Mouse (Mus musculus) layer of hippocampus, adult 8-10 months (tissue): ENCODE data around the gene Rps12. TPM values are rescaled to one million over a fixed set of nuclear protein-coding genes. Genes with fewer than 3 reads are reported as not detected.
"Not testable (repeated sequence)": the region's sequence is repeated elsewhere in the genome, so short reads cannot be mapped to it uniquely, and the experiment has no call there.

Experiments
- DNase-seq, 2 experiments: peaks; one replicate each; pipeline ENCODE4 v3.0.0; 2022; ENCODE audit warnings: low spot score in 2 of 2
- total RNA-seq, 4 experiments: library from RNA; stranded (reverse); gene quantifications; 2 replicates each; pipeline ENCODE4 v1.2.4; 2022

The Rps12 gene
- 100 to 1,000 TPM; 110 to 313 (median 237) TPM for total RNA-seq

- DNase-seq, result peak; percentile 98 to 100
These were observed at the start of gene Rps12 for GRCm38 (mm10) chr10:23787062-23787821. Rps12 (minus strand) TSS chr10:23787275.

GRCm38 (mm10) chr10:23836003-23836964, 49.2 kb upstream of the Rps12 start:
- DNase-seq, result no peak

- DNase-seq, result no peak
These were observed 39.4 kb upstream of the Rps12 start for GRCm38 (mm10) chr10:23826516-23826915.

- DNase-seq, result no peak
These were observed 29.2 kb upstream of the Rps12 start for GRCm38 (mm10) chr10:23816241-23816640.

GRCm38 (mm10) chr10:23815168-23815567, 28.1 kb upstream of the Rps12 start:
- DNase-seq, result peak; percentile 34 to 80

GRCm38 (mm10) chr10:23812852-23813766, 26.0 kb upstream of the Rps12 start:
- DNase-seq, result no peak

GRCm38 (mm10) chr10:23812438-23812759, 25.3 kb upstream of the Rps12 start:
- DNase-seq, result no peak

GRCm38 (mm10) chr10:23811635-23812437, 24.8 kb upstream of the Rps12 start:
- DNase-seq, result peak in 1 of 2 experiments; percentile 60

GRCm38 (mm10) chr10:23806201-23806600, 19.1 kb upstream of the Rps12 start:
- DNase-seq, result no peak

- no peak for DNase-seq
These were observed 17.6 kb upstream of the Rps12 start for GRCm38 (mm10) chr10:23804665-23805064.

GRCm38 (mm10) chr10:23802911-23803310, 15.8 kb upstream of the Rps12 start:
- no peak for DNase-seq

GRCm38 (mm10) chr10:23799933-23800332, 12.9 kb upstream of the Rps12 start:
- no peak for DNase-seq

GRCm38 (mm10) chr10:23798142-23798541, 11.1 kb upstream of the Rps12 start:
- DNase-seq, result no peak

- no peak for DNase-seq
These were observed 10.5 kb upstream of the Rps12 start for GRCm38 (mm10) chr10:23797606-23798005.

GRCm38 (mm10) chr10:23796551-23797503, 9.8 kb upstream of the Rps12 start, which contains the start of gene Slc18b1:
Slc18b1 (plus strand) TSS chr10:23796986.
- peak in 1 of 2 experiments; percentile 26 for DNase-seq

- DNase-seq, result no peak
These were observed 8.9 kb upstream of the Rps12 start for GRCm38 (mm10) chr10:23795871-23796520.

GRCm38 (mm10) chr10:23788056-23788600, 1.1 kb upstream of the Rps12 start:
- no peak for DNase-seq

GRCm38 (mm10) chr10:23786631-23787038, 440 bp downstream of the Rps12 start:
- not testable (repeated sequence) for DNase-seq
